Comparison of ENCODE assay signal across 8 mouse cellular contexts in the genomic region with DNA sequence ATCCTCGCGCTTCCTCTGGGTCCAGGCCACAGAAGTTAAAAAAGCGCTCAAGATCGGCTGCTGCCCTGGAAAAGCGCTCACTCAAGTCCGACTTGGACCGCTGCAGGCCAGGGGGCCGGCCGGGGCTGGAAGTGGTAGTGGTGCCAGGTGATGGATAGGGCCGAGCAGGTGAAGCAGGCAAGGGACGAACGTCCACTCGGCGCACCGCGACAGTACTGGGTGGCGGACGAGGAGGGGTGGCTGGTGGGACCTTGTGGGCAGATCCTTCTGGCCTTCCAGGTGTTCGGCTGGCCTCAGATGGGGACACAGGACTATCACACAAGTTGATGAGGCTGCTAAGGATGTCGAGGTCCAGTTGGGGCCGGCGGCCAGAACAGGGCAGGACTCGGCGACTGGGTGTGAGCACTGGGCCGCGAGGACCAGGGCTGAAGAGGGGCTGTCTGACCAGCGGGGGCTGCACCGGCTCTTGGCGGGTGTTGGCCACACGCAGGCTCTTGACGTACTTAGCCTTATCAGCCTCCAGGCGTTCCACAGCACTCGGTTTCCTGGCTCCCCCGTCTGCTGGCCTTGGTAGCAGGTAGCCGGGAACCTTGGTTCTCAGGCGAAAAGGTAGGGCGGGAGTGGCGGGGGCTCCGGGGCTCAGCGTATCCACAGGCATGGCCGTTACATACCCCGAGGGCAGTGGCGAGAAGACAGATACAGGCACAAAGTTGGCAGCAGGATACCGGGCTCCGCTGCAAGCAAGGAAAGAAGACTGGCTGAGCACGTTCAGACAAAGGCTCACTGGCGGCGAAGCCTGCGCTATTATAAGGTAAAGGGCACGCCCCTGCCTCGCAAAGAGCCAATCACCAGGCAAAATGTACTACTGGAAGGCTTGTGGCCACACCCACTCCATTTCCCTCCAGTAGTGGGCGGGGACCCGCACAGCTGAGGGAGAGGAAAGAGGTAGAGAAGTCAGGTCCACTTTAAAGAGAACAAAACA. TPM values are rescaled to one million over a fixed set of nuclear protein-coding genes. Genes with fewer than 3 reads are reported as not detected.
DNase-seq lines count a peak whose midpoint lies in the region; ATAC-seq and TF ChIP-seq lines count a peak whose summit lies in the region.

No protein-coding gene starts in this region.

- ATAC-seq in lung, embryonic 15.5 days (ENCODE audit: borderline replicate concordance, extremely low read depth, low FRiP score, low TSS enrichment): peak; percentile 85

- peak overlapping the region; percentile 25; the same call in 1 of the 2 replicates for H3K9ac ChIP-seq in ES-Bruce4 (ENCODE audit: low read depth, poor library complexity, severe bottlenecking)
- peak overlapping the region; percentile 30; the same call in 1 of the 2 replicates for H3K9ac ChIP-seq in lung, embryonic 15.5 days

- H3K27ac ChIP-seq in ES-Bruce4 (ENCODE audit: insufficient read depth, low read length): no peak overlapping the region
- H3K27ac ChIP-seq in hindbrain, embryonic 10.5 days: peak overlapping the region; percentile 93
- H3K27ac ChIP-seq in lung, embryonic 15.5 days: peak overlapping the region; percentile 73

- H3K4me3 ChIP-seq in ES-Bruce4 (ENCODE audit: low read depth, low read length): peak overlapping the region; percentile 45
- peak overlapping the region; percentile 56 for H3K4me3 ChIP-seq in hindbrain, embryonic 10.5 days
- H3K4me3 ChIP-seq in lung, embryonic 15.5 days: peak overlapping the region; percentile 26

- no peaks in the 10 kb centered on the region for H3K9me3 ChIP-seq in ES-Bruce4 (replicated peaks; ENCODE audit: control insufficient read depth, insufficient read depth, low read length, poor library complexity, severe bottlenecking)
- H3K9me3 ChIP-seq in hindbrain, embryonic 10.5 days: no peaks in the 10 kb centered on the region
- H3K9me3 ChIP-seq in lung, embryonic 15.5 days: no peaks in the 10 kb centered on the region

- peak; percentile 71 for TF ChIP-seq POLR2A in ES-Bruce4 (IDR thresholded peaks at IDR 0.05; ENCODE audit: insufficient read depth, low read length)

- no peaks in the 10 kb centered on the region for H3K36me3 ChIP-seq in ES-Bruce4 (ENCODE audit: control insufficient read depth, insufficient read depth, low read length, poor library complexity, severe bottlenecking)
- H3K36me3 ChIP-seq in hindbrain, embryonic 10.5 days: peaks cover 28% of the 10 kb centered on the region
- H3K36me3 ChIP-seq in lung, embryonic 15.5 days: peaks cover 18% of the 10 kb centered on the region; the same call in 1 of the 2 replicates

- TF ChIP-seq CTCF in ES-Bruce4 (IDR thresholded peaks at IDR 0.05; ENCODE audit: low read depth, low read length): no peak

- TF ChIP-seq EP300 in ES-Bruce4 (IDR thresholded peaks at IDR 0.05; ENCODE audit: insufficient read depth, low read depth, low read length): no peak

- H3K4me1 ChIP-seq in ES-Bruce4 (ENCODE audit: control insufficient read depth, insufficient read depth, low read length): no peaks in the 10 kb centered on the region
- H3K4me1 ChIP-seq in hindbrain, embryonic 10.5 days (replicated peaks): peaks cover 91% of the 10 kb centered on the region
- H3K4me1 ChIP-seq in lung, embryonic 15.5 days: peaks cover 53% of the 10 kb centered on the region

- peak; percentile 77 to 78 for DNase-seq in cerebellum, postnatal 14 days
- DNase-seq in frontal cortex, postnatal 10 days (ENCODE audit: low spot score in 2 of 2): peak; percentile 79 to 81
- peak; percentile 91 for DNase-seq in hindbrain, embryonic 10.5 days (ENCODE audit: low spot score)
- DNase-seq in layer of hippocampus, adult 8-10 months (ENCODE audit: low spot score in 2 of 2): peak; percentile 48 to 63
- DNase-seq in ovary, adult 18-20 months (ENCODE audit: low spot score): peak; percentile 78
- DNase-seq in thymus, adult 18-20 months: peak; percentile 79 to 86

- WGBS in hindbrain, embryonic 10.5 days: 47% methylated on average over 53 of the region's 53 CpGs
- 45% methylated on average over 53 of the region's 53 CpGs for WGBS in lung, embryonic 15.5 days

- H3K4me2 ChIP-seq in lung, embryonic 15.5 days: peak overlapping the region; percentile 64

- H3K27me3 ChIP-seq in ES-Bruce4 (ENCODE audit: control insufficient read depth, insufficient read depth, low read length, poor library complexity, severe bottlenecking): no peaks in the 10 kb centered on the region
- H3K27me3 ChIP-seq in hindbrain, embryonic 10.5 days (ENCODE audit: insufficient read depth, poor library complexity, severe bottlenecking): peaks cover 35% of the 10 kb centered on the region
- no peaks in the 10 kb centered on the region for H3K27me3 ChIP-seq in lung, embryonic 15.5 days

RNA-seq across cellular contexts. Expression of gene Fam110a, which starts 9.5 kb away (rescaled TPM):
- polyA plus RNA-seq in ES-Bruce4 (2011; ENCODE audit: insufficient read depth, insufficient read length, low read depth, missing spikeins): 13.6 and 14.4 TPM in 2 replicates
- 99.4 and 149 TPM in 2 replicates for polyA plus RNA-seq in hindbrain, embryonic 10.5 days (2016; fragmentation: Nextera tagmentation; extraction: Ambion mirVana)
- total RNA-seq in layer of hippocampus, adult 8-10 months (2022): 1 to 10 TPM; 5.9 to 8.0 (median 7.2) TPM
- 32.5 and 34.1 TPM in 2 replicates for polyA plus RNA-seq in lung, embryonic 15.5 days (2015; fragmentation: Nextera tagmentation; extraction: Ambion mirVana)

RNA-seq across cellular contexts. Expression of gene Slc52a3, which starts 25.8 kb away (rescaled TPM):
- 2.6 and 3.0 TPM in 2 replicates for polyA plus RNA-seq in ES-Bruce4 (2011; ENCODE audit: insufficient read depth, insufficient read length, low read depth, missing spikeins)
- polyA plus RNA-seq in hindbrain, embryonic 10.5 days (2016; fragmentation: Nextera tagmentation; extraction: Ambion mirVana): 0.90 and 1.3 TPM in 2 replicates
- total RNA-seq in layer of hippocampus, adult 8-10 months (2022): 1 to 10 TPM; 2.1 to 3.9 (median 2.1) TPM
- polyA plus RNA-seq in lung, embryonic 15.5 days (2015; fragmentation: Nextera tagmentation; extraction: Ambion mirVana): 2.7 and 2.8 TPM in 2 replicates

RNA-seq across cellular contexts. Expression of gene Angpt4, which starts 59.5 kb away (rescaled TPM):
- polyA plus RNA-seq in ES-Bruce4 (2011; ENCODE audit: insufficient read depth, insufficient read length, low read depth, missing spikeins): 0.25 TPM in 1 of 2 replicates, not detected in the other
- polyA plus RNA-seq in hindbrain, embryonic 10.5 days (2016; fragmentation: Nextera tagmentation; extraction: Ambion mirVana): 0.22 and 0.31 TPM in 2 replicates
- under 1 TPM in 1 of 4 experiments, not detected in 3; 0.14 TPM for total RNA-seq in layer of hippocampus, adult 8-10 months (2022)
- 0.43 and 0.62 TPM in 2 replicates for polyA plus RNA-seq in lung, embryonic 15.5 days (2015; fragmentation: Nextera tagmentation; extraction: Ambion mirVana)
